Mouse (Mus musculus) liver, postnatal 0 days (tissue): ENCODE measurements around the gene Adamts4.

Experiments
- CTCF ChIP-seq: sonication (generic); IDR thresholded peaks from 2 replicates; pipeline ENCODE4 v1.5.1; 2016; ENCODE audit warnings: antibody characterized with exemption, low read depth
- EP300 ChIP-seq: IDR thresholded peaks from 2 replicates; pipeline ENCODE4 v1.6.1; 2016; ENCODE audit warnings: antibody characterized with exemption, low read depth, mild to moderate bottlenecking

DNA sequence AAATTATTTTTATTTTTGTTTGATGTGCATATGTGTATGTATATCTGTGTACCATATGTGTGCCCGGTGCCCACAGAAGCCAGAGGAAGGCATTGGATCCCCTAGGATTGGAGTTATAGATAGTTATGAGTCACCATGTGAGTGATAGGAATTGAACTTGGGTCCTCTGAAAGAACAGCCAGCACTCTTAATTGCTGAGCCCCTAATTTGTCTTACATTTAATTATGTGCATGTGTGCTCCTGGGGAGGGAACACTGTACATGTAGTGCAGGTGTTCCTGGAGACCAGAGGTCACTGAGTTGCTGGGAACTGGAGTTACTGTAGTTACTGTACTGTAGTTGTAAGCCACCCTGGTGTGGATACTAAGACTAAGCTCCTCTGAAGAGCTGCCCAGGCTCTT lies 49.5 kb upstream of the Adamts4 start:
- TF ChIP-seq EP300 (no peak), CTCF (no peak)
